Mouse (Mus musculus) G1E (cell line): ENCODE results near the gene Mtcp1.

Source experiments
- CTCF ChIP-seq: IDR thresholded peaks from 2 replicates; pipeline ENCODE4 v1.5.1; 2012; ENCODE audit warnings: low read depth, low read length, inconsistent platforms, mixed read lengths
- GATA1 ChIP-seq: IDR thresholded peaks from 2 replicates; pipeline ENCODE4 v1.6.1; 2012; ENCODE audit warnings: borderline replicate concordance, low read length, inconsistent platforms, mixed read lengths
- GATA2 ChIP-seq: IDR thresholded peaks from 2 replicates; pipeline ENCODE4 v1.6.1; 2012; ENCODE audit warnings: low read depth, low read length, inconsistent platforms, borderline replicate concordance
- POLR2AphosphoS5 ChIP-seq: IDR thresholded peaks from 2 replicates; pipeline ENCODE4 v1.6.1; 2012; ENCODE audit warnings: low read depth, low read length, inconsistent platforms; ENCODE audit not compliant: insufficient replicate concordance
- TAL1 ChIP-seq: conservative IDR thresholded peaks from 2 replicates; pipeline ENCODE4 v1.6.1; 2012; ENCODE audit warnings: low read depth, low read length, inconsistent platforms, mixed read lengths

GRCm38 (mm10) chrX:75376815-75377214 is 39.6 kb downstream of the Mtcp1 start:
- TF ChIP-seq CTCF (no peak), GATA1 (no peak), POLR2AphosphoS5 (no peak), TAL1 (peak; percentile 71), GATA2 (no peak)
